ENCODE assay signal across 11 mouse cellular contexts in the genomic region with DNA sequence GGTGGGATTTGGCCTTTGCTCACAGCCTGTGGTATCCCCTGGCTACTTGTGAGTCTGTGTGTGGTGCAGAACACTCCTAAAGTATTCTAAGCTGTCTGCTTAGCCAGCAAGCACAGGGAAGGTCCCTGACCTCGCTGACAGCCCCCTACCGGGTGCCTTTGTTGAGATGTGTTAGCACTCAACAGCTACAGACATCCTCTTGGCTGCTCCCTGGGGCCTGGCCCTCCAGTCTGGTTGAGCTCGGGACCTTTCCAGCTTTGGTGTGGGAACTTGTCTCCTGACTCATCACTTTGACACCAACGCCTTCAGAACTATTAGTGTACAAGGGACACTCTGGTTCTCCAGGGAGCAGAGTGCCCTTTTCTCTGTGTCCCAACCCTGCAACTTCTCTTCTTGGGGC. TPM values are rescaled to one million over a fixed set of nuclear protein-coding genes. Genes with fewer than 3 reads are reported as not detected.
DNase-seq lines count a peak whose midpoint lies in the region; ATAC-seq lines count a peak whose summit lies in the region.
"Had no signal": no experiment of that assay in that cellular context is flagged by ENCODE, and none has a peak within 500 bp of the region (broad histone marks: within the 10 kb centered on the region; RNA-seq: fewer than 3 reads in every experiment).

No protein-coding gene starts in this region.

- no peaks in the 10 kb centered on the region for H3K36me3 ChIP-seq in heart, embryonic 13.5 days
- no peaks in the 10 kb centered on the region for H3K36me3 ChIP-seq in midbrain, embryonic 11.5 days (ENCODE audit: control insufficient read depth, insufficient read depth, low read length)
- no peaks in the 10 kb centered on the region for H3K36me3 ChIP-seq in midbrain, embryonic 15.5 days (replicated peaks)
- H3K36me3 ChIP-seq in limb, embryonic 10.5 days: no peaks in the 10 kb centered on the region
- no peaks in the 10 kb centered on the region for H3K36me3 ChIP-seq in kidney, embryonic 15.5 days
- H3K36me3 ChIP-seq: liver, embryonic 13.5 days had no signal

- intact Hi-C loops in heart, postnatal 36 days (cut with DNase I): no loop called here

- 13% methylated on average over 4 of the region's 4 CpGs for WGBS in heart, embryonic 13.5 days
- 8% methylated on average over 4 of the region's 4 CpGs for WGBS in midbrain, embryonic 11.5 days
- WGBS in midbrain, embryonic 15.5 days: 19% methylated on average over 4 of the region's 4 CpGs
- WGBS in limb, embryonic 10.5 days: 37% methylated on average over 4 of the region's 4 CpGs
- 44% methylated on average over 4 of the region's 4 CpGs for WGBS in kidney, embryonic 15.5 days

- no peak overlapping the region for H3K4me2 ChIP-seq in heart, embryonic 13.5 days
- no peak overlapping the region for H3K4me2 ChIP-seq in midbrain, embryonic 11.5 days
- no peak overlapping the region for H3K4me2 ChIP-seq in midbrain, embryonic 15.5 days
- no peak overlapping the region for H3K4me2 ChIP-seq in kidney, embryonic 15.5 days
- H3K4me2 ChIP-seq: liver, embryonic 13.5 days had no signal

- no peak for DNase-seq in heart, postnatal 36 days
- no peak for DNase-seq in midbrain, embryonic 11.5 days (ENCODE audit: low spot score, missing footprints)
- DNase-seq in ES-CJ7 (ENCODE audit: low read depth, low spot score): peak; percentile 82
- no peak for DNase-seq in limb, embryonic 10.5 days (ENCODE audit: low spot score)
- DNase-seq: kidney, postnatal 36 days; liver, embryonic 13.5 days; right cerebral cortex, postnatal 4 days had no signal

- no peak for ATAC-seq in heart, embryonic 13.5 days (ENCODE audit: extremely low read depth, insufficient number of reproducible peaks, low FRiP score, low TSS enrichment)
- ATAC-seq in midbrain, embryonic 11.5 days (ENCODE audit: low FRiP score): no peak
- no peak for ATAC-seq in midbrain, embryonic 15.5 days (replicated peaks)
- ATAC-seq in kidney, embryonic 15.5 days (replicated peaks; ENCODE audit: low FRiP score): no peak
- ATAC-seq in granulocyte monocyte progenitor cell, adult 5-6 weeks (replicated peaks; ENCODE audit: poor library complexity, severe bottlenecking): no peak

- H3K27me3 ChIP-seq in heart, embryonic 13.5 days (replicated peaks): peaks cover 13% of the 10 kb centered on the region; the same call in 1 of the 2 replicates
- H3K27me3 ChIP-seq in midbrain, embryonic 11.5 days (ENCODE audit: control insufficient read depth, insufficient read depth, low read length): no peaks in the 10 kb centered on the region
- H3K27me3 ChIP-seq in midbrain, embryonic 15.5 days (replicated peaks): 0 out of 2 replicates have a peak, but pooled peaks cover 2% of the 10 kb centered on the region
- 0 out of 2 replicates have a peak, but pooled peaks cover 13% of the 10 kb centered on the region for H3K27me3 ChIP-seq in limb, embryonic 10.5 days (ENCODE audit: low read depth, poor library complexity, severe bottlenecking)
- no peaks in the 10 kb centered on the region for H3K27me3 ChIP-seq in kidney, embryonic 15.5 days

- peak overlapping the region; percentile 47; the same call in 1 of the 2 replicates for H3K9ac ChIP-seq in heart, embryonic 13.5 days
- H3K9ac ChIP-seq in midbrain, embryonic 11.5 days (ENCODE audit: low read length): no peak overlapping the region
- no peak overlapping the region for H3K9ac ChIP-seq in midbrain, embryonic 15.5 days
- no peak overlapping the region for H3K9ac ChIP-seq in kidney, embryonic 15.5 days
- H3K9ac ChIP-seq: liver, embryonic 13.5 days had no signal

- H3K9me3 ChIP-seq in heart, embryonic 13.5 days: no peaks in the 10 kb centered on the region
- H3K9me3 ChIP-seq in midbrain, embryonic 11.5 days (ENCODE audit: control insufficient read depth, low read length): no peaks in the 10 kb centered on the region
- H3K9me3 ChIP-seq in midbrain, embryonic 15.5 days: no peaks in the 10 kb centered on the region
- H3K9me3 ChIP-seq in limb, embryonic 10.5 days (replicated peaks): no peaks in the 10 kb centered on the region
- H3K9me3 ChIP-seq in kidney, embryonic 15.5 days (replicated peaks): no peaks in the 10 kb centered on the region
- H3K9me3 ChIP-seq: liver, embryonic 13.5 days had no signal

- no peak overlapping the region for H3K27ac ChIP-seq in heart, embryonic 13.5 days (replicated peaks)
- 0 out of 2 replicates have a peak overlapping the region, but pooled peaks have one; percentile 5 for H3K27ac ChIP-seq in midbrain, embryonic 11.5 days (ENCODE audit: low read depth, low read length)
- H3K27ac ChIP-seq in midbrain, embryonic 15.5 days: no peak overlapping the region
- H3K27ac ChIP-seq in limb, embryonic 10.5 days: peak overlapping the region; percentile 74; the same call in 1 of the 2 replicates
- no peak overlapping the region for H3K27ac ChIP-seq in kidney, embryonic 15.5 days
- H3K27ac ChIP-seq: liver, embryonic 13.5 days had no signal

- peaks cover 32% of the 10 kb centered on the region for H3K4me1 ChIP-seq in heart, embryonic 13.5 days
- H3K4me1 ChIP-seq in midbrain, embryonic 11.5 days (ENCODE audit: control insufficient read depth, insufficient read depth, low read length): peaks cover 34% of the 10 kb centered on the region
- H3K4me1 ChIP-seq in midbrain, embryonic 15.5 days: peaks cover 26% of the 10 kb centered on the region
- peaks cover 45% of the 10 kb centered on the region for H3K4me1 ChIP-seq in limb, embryonic 10.5 days
- peaks cover 56% of the 10 kb centered on the region for H3K4me1 ChIP-seq in kidney, embryonic 15.5 days

- no peak overlapping the region for H3K4me3 ChIP-seq in heart, embryonic 13.5 days
- H3K4me3 ChIP-seq in midbrain, embryonic 11.5 days (ENCODE audit: low read depth, low read length): no peak overlapping the region
- no peak overlapping the region for H3K4me3 ChIP-seq in midbrain, embryonic 15.5 days
- H3K4me3 ChIP-seq in limb, embryonic 10.5 days: no peak overlapping the region
- H3K4me3 ChIP-seq in kidney, embryonic 15.5 days (replicated peaks): no peak overlapping the region
- H3K4me3 ChIP-seq: liver, embryonic 13.5 days had no signal

RNA-seq across cellular contexts. Expression of gene Socs3, which starts 28.0 kb away (rescaled TPM):
- polyA plus RNA-seq in heart, embryonic 13.5 days (2015; fragmentation: Nextera tagmentation; extraction: Ambion mirVana): 4.9 and 8.5 TPM in 2 replicates
- 1 to 10 TPM; 3.4 to 3.8 TPM for total RNA-seq in heart, postnatal 36 days (2021)
- polyA plus RNA-seq in midbrain, embryonic 11.5 days (2014; fragmentation: Nextera tagmentation; extraction: Ambion mirVana): 5.5 and 5.9 TPM in 2 replicates
- 8.7 and 8.9 TPM in 2 replicates for polyA plus RNA-seq in midbrain, embryonic 15.5 days (2015; fragmentation: Nextera tagmentation; extraction: Ambion mirVana)
- 11.2 and 13.2 TPM in 2 replicates for polyA plus RNA-seq in limb, embryonic 10.5 days (2016; fragmentation: Nextera tagmentation; extraction: Ambion mirVana)
- 14.1 and 15.2 TPM in 2 replicates for polyA plus RNA-seq in kidney, embryonic 15.5 days (2015; fragmentation: Nextera tagmentation; extraction: Ambion mirVana)
- 0.41 TPM in 1 of 2 replicates, not detected in the other for total RNA-seq in granulocyte monocyte progenitor cell, adult 5-6 weeks (2014; fragmentation: Nextera tagmentation)
- total RNA-seq in granulocyte monocyte progenitor cell, adult 5-6 weeks (2017): 2.0 and 2.2 TPM in 2 replicates

RNA-seq across cellular contexts. Expression of gene Pgs1, which starts 44.2 kb away (rescaled TPM):
- polyA plus RNA-seq in heart, embryonic 13.5 days (2015; fragmentation: Nextera tagmentation; extraction: Ambion mirVana): 25.7 and 26.6 TPM in 2 replicates
- total RNA-seq in heart, postnatal 36 days (2021): 10 to 100 TPM; 17.8 to 20.0 TPM
- 40.2 and 42.7 TPM in 2 replicates for polyA plus RNA-seq in midbrain, embryonic 11.5 days (2014; fragmentation: Nextera tagmentation; extraction: Ambion mirVana)
- 62.5 and 63.5 TPM in 2 replicates for polyA plus RNA-seq in midbrain, embryonic 15.5 days (2015; fragmentation: Nextera tagmentation; extraction: Ambion mirVana)
- polyA plus RNA-seq in limb, embryonic 10.5 days (2016; fragmentation: Nextera tagmentation; extraction: Ambion mirVana): 47.1 and 47.4 TPM in 2 replicates
- polyA plus RNA-seq in kidney, embryonic 15.5 days (2015; fragmentation: Nextera tagmentation; extraction: Ambion mirVana): 34.1 and 38.9 TPM in 2 replicates
- 43.1 and 44.5 TPM in 2 replicates for total RNA-seq in granulocyte monocyte progenitor cell, adult 5-6 weeks (2014; fragmentation: Nextera tagmentation)
- total RNA-seq in granulocyte monocyte progenitor cell, adult 5-6 weeks (2017): 18.8 and 23.3 TPM in 2 replicates

Comparison
In these comparisons a context has a peak if more than half of its experiments do, and no peak if none do; other contexts are left out.
1. H3K27ac ChIP-seq: peak in midbrain, embryonic 11.5 days (single experiment) and limb, embryonic 10.5 days (single experiment); none in heart, embryonic 13.5 days (single experiment), midbrain, embryonic 15.5 days (single experiment) and kidney, embryonic 15.5 days (single experiment).